Mouse (Mus musculus) spleen, adult 2 months (tissue): ENCODE data around the gene Lfng.

Source experiments
- CTCF ChIP-seq: fragments of 200-500 bp; IDR thresholded peaks from 2 replicates; pipeline ENCODE4 v1.5.1; 2011; ENCODE audit warnings: mild to moderate bottlenecking, inconsistent platforms; ENCODE audit not compliant: insufficient read depth, insufficient read length, insufficient replicate concordance; ENCODE audit errors: extremely low read depth
- POLR2A ChIP-seq: fragments of 200-500 bp; IDR thresholded peaks from 2 replicates; pipeline ENCODE4 v1.6.1; 2011; ENCODE audit warnings: low read depth, low read length, inconsistent platforms

GRCm38 (mm10) chr5:140636316-140637057, 29.4 kb downstream of the Lfng start:
- TF ChIP-seq POLR2A: no peak
- no peak for TF ChIP-seq CTCF
